Mouse (Mus musculus) small intestine, adult 2 months (tissue): ENCODE data around the gene Ttll8. TPM values are rescaled to one million over a fixed set of nuclear protein-coding genes. Genes with fewer than 3 reads are reported as not detected.

ENCODE experiments used
- H3K27ac ChIP-seq: fragments of 200-500 bp; 2 replicates; pipeline ENCODE4 v1.5.1; 2012; ENCODE audit warnings: low read depth, low read length, control low read depth, inconsistent platforms; ENCODE audit not compliant: insufficient read depth
- H3K27me3 ChIP-seq: fragments of 200-500 bp; 2 replicates; pipeline ENCODE4 v1.6.1; 2012; ENCODE audit warnings: mild to moderate bottlenecking, moderate library complexity, low read length, inconsistent platforms; ENCODE audit not compliant: control insufficient read depth, insufficient read depth
- H3K36me3 ChIP-seq: fragments of 200-500 bp; 2 replicates; pipeline ENCODE4 v1.6.1; 2012; ENCODE audit warnings: mild to moderate bottlenecking, low read length, control low read depth, inconsistent platforms; ENCODE audit not compliant: control insufficient read depth, insufficient read depth
- H3K4me1 ChIP-seq: fragments of 200-500 bp; 2 replicates; pipeline ENCODE4 v1.6.1; 2012; ENCODE audit warnings: low read length, inconsistent platforms, mixed read lengths; ENCODE audit not compliant: control insufficient read depth, insufficient read depth, insufficient read length
- H3K4me3 ChIP-seq: fragments of 200-500 bp; 2 replicates; pipeline ENCODE4 v1.5.1; 2012; ENCODE audit warnings: low read depth, mild to moderate bottlenecking, control low read depth, inconsistent platforms, low read length, moderate library complexity
- CTCF ChIP-seq: fragments of 200-500 bp; IDR thresholded peaks from 2 replicates; pipeline ENCODE4 v1.5.1; 2012; ENCODE audit warnings: low read depth, mild to moderate bottlenecking, control low read depth, inconsistent platforms, low read length, moderate library complexity, mixed read lengths; ENCODE audit not compliant: insufficient replicate concordance, insufficient read length; ENCODE audit errors: extremely low read depth
- POLR2A ChIP-seq: fragments of 200-500 bp; IDR thresholded peaks from 2 replicates; pipeline ENCODE4 v1.6.1; 2012; ENCODE audit warnings: low read depth, mild to moderate bottlenecking, control low read depth, inconsistent platforms, low read length, moderate library complexity
- WGBS: fragments of 180-500 bp; shearing (Covaris S2); methylation state at CpG from one replicate; pipeline ENCODE4 v1.1.7; 2018; 5-methylcytosine and 5-hydroxymethylcytosine counted together
- polyA plus RNA-seq: library from polyadenylated mRNA; depleted of rRNA; stranded (reverse); fragments of >200 nt; gene quantifications from 2 replicates; pipeline ENCODE4 v1.2.3, GENCODE M21; 2012

Gene Ttll8
- polyA plus RNA-seq, 1 experiment: not detected

DNA sequence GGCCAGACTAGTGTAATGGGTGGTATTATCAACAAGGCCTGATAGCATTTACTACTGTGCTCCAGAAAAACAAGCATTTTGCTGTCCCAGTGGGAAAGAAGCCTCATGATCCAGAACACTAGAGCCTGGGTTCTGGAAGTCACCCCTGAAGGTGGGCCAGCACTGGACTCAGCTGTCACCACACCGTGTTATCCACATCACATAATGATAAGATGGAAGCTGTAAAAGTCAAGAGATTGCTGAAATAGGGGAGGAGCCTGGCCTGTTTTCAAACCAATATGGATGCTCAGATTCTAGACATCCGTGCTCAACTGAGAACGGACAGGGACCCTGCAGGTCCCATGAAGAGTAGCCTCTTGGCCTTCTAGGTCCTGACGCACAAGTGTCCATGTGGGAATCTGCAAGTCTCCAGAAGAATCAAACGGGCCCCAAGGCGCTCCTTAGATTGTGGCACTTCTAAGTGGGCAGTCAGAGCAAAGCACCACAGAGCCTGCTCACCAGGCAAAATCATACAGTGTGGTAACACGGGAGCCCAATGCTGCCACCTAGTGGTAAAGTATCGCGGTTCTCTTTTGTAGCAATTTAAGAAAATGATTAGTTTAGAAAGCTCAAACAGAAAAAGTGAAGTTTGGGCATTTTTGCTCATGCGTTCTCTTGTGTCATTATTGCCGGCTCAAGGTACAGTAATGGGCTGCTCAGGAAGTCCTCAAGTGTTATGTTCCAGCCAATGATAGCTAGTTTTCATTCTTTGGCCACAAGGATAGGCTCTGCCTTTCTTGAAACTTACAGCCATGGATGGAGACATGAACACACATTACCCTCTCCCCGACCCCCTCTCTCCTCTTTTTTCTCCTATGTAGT lies 32.9 kb downstream of the Ttll8 start:
- no peak overlapping the region for H3K4me3 ChIP-seq
- H3K27ac ChIP-seq: no peak overlapping the region
- H3K36me3 ChIP-seq: no peaks in the 10 kb centered on the region
- 10% methylated on average over 12 of the region's 12 CpGs for WGBS
- TF ChIP-seq CTCF (peak; percentile 70; the same call in 1 of the 2 replicates), POLR2A (no peak)
- no peaks in the 10 kb centered on the region for H3K27me3 ChIP-seq
- peaks cover 8% of the 10 kb centered on the region for H3K4me1 ChIP-seq

DNA sequence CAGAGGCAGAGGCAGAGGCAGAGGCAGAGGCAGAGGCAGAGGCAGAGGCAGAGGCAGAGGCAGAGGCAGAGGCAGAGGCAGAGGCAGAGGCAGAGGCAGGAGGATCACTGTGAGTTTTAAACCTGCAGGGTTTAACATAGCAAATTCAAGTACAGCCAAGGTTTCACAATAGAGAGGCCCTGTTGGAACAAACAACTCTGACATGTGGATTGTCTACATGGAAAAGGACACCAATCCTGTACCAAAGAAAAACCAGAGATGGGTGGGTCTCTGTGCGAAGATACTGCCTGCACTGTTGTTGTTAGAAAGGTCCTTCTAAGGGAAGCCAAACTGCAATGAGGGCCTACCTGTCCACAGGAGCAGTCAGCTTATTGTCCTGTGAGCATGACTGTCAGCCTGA lies 34.2 kb downstream of the Ttll8 start:
- Histone ChIP-seq H3K27me3 (no peaks in the 10 kb centered on the region), H3K27ac (no peak overlapping the region), H3K4me1 (peaks cover 8% of the 10 kb centered on the region), H3K4me3 (no peak overlapping the region), H3K36me3 (no peaks in the 10 kb centered on the region)
- WGBS: 90% methylated on average over 1 of the region's 1 CpGs
- TF ChIP-seq POLR2A (no peak), CTCF (no peak)

DNA sequence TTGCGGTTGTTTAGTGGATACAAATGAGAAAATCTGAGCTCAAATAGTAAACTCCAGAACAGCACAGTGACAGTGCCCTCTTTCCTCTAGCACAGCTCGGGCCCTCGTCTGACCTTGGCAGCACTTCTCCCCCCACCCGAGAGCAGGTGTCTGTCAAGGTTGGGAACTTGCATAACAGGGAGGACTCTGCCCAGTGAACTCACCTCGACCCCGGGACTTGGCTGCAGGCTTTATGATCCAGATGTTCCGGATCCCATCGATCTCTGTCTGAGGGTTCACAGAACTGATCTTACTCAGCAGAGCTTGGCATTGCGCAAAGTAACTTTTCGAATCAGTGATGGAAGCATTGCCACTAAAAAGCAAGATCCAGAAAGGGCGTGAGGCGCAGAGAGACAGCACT lies 34.9 kb downstream of the Ttll8 start:
- Histone ChIP-seq H3K27me3 (no peaks in the 10 kb centered on the region), H3K36me3 (no peaks in the 10 kb centered on the region), H3K4me3 (no peak overlapping the region), H3K4me1 (peaks cover 8% of the 10 kb centered on the region), H3K27ac (no peak overlapping the region)
- no peak for TF ChIP-seq POLR2A
- TF ChIP-seq CTCF: no peak
- WGBS: 26% methylated on average over 12 of the region's 12 CpGs

- no peaks in the 10 kb centered on the region for H3K27me3 ChIP-seq
- no peak for TF ChIP-seq POLR2A
- TF ChIP-seq CTCF: no peak
- no peak overlapping the region for H3K4me3 ChIP-seq
- WGBS: 92% methylated on average over 8 of the region's 8 CpGs
- H3K4me1 ChIP-seq: peaks cover 8% of the 10 kb centered on the region
- H3K36me3 ChIP-seq: no peaks in the 10 kb centered on the region
- H3K27ac ChIP-seq: no peak overlapping the region
Measured at GRCm38 (mm10) chr15:88917126-88917525, 37.1 kb downstream of the Ttll8 start.

GRCm38 (mm10) chr15:88916366-88916765 lies 37.9 kb downstream of the Ttll8 start:
- no peak overlapping the region for H3K27ac ChIP-seq

DNA sequence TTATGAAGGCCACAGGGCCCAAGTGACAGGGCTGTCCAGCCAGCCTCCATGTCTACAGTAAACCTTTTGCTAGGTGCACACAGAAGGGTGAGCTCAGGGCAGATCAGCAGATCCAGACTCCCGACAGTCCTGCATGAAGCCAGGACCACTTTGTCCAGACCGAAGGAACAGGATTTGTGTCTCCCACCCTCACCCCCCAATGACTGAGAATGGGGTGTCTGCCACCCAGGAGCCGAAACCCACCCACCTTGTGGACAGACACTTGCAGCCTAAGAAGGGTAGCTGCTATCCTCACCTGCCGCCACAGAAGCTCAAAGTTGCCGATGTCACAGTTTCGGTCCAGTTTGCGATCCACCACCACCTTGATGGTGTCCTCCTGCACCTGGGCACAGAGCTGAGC lies 39.2 kb downstream of the Ttll8 start:
- 96% methylated on average over 7 of the region's 7 CpGs for WGBS
- Histone ChIP-seq H3K4me1 (peaks cover 8% of the 10 kb centered on the region), H3K27me3 (no peaks in the 10 kb centered on the region), H3K27ac (no peak overlapping the region), H3K4me3 (no peak overlapping the region), H3K36me3 (no peaks in the 10 kb centered on the region)
- no peak for TF ChIP-seq POLR2A
- no peak for TF ChIP-seq CTCF

More at GRCm38 (mm10) chr15:88916366-88916765, 37.9 kb downstream of the Ttll8 start:
- Histone ChIP-seq H3K4me3 (no peak overlapping the region), H3K4me1 (peaks cover 8% of the 10 kb centered on the region), H3K27me3 (no peaks in the 10 kb centered on the region), H3K36me3 (no peaks in the 10 kb centered on the region)
- TF ChIP-seq CTCF (no peak), POLR2A (no peak)
- WGBS: 15% methylated on average over 3 of the region's 3 CpGs

GRCm38 (mm10) chr15:88906347-88906746 lies 47.9 kb downstream of the Ttll8 start:
- Histone ChIP-seq H3K27me3 (no peaks in the 10 kb centered on the region), H3K36me3 (no peaks in the 10 kb centered on the region), H3K4me3 (no peak overlapping the region), H3K4me1 (peaks cover 2% of the 10 kb centered on the region; the same call in 1 of the 2 replicates), H3K27ac (no peak overlapping the region)
- no peak for TF ChIP-seq CTCF
- no peak for TF ChIP-seq POLR2A
- WGBS: 89% methylated on average over 4 of the region's 4 CpGs
